Mouse (Mus musculus) cortical plate, adult 2 months (tissue): ENCODE results near the gene Wdr60.

ENCODE experiments used
- CTCF ChIP-seq: fragments of 200-500 bp; IDR thresholded peaks from 2 replicates; pipeline ENCODE4 v1.5.1; 2011; ENCODE audit warnings: mild to moderate bottlenecking, control low read depth, low read length; ENCODE audit not compliant: insufficient read depth; ENCODE audit errors: extremely low read depth
- POLR2A ChIP-seq: fragments of 200-500 bp; IDR thresholded peaks from 2 replicates; pipeline ENCODE4 v1.6.1; 2011; ENCODE audit warnings: mild to moderate bottlenecking, low read length, control low read depth; ENCODE audit not compliant: insufficient read depth; ENCODE audit errors: extremely low read depth

DNA sequence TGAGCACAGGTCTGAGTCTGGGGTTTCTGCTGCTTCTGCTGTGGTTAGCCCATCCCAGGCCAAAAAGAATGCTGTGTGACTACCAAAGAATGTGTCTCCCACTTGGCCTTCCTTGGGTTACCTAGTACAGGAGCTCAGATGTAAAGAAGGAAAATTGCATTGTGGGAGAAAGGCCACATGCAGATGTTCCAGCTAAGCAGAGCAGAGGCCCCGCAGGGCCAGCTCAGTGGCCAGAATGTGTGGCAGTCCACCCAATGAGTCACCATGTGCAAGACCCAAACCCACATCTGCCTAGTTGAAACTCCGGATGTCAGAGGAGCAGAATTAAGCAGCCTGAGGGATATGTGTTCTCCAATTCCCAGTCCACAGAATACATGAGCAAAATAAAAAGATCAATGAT, 4.5 kb downstream of the Wdr60 start:
- no peak for TF ChIP-seq CTCF
- no peak for TF ChIP-seq POLR2A
